Mouse (Mus musculus) ES-Bruce4 (cell line): ENCODE results near the gene Zfp445.

ENCODE experiments used
- CTCF ChIP-seq: IDR thresholded peaks from one replicate; pipeline ENCODE4 v1.8.1; 2011; ENCODE audit warnings: low read depth, low read length
- POLR2A ChIP-seq: IDR thresholded peaks from one replicate; pipeline ENCODE4 v1.8.1; 2011; ENCODE audit warnings: low read length; ENCODE audit not compliant: insufficient read depth

GRCm38 (mm10) chr9:122902717-122903535 lies 37.1 kb upstream of the Zfp445 start:
- TF ChIP-seq CTCF (no peak), POLR2A (no peak)
